Mouse (Mus musculus) erythroblast, adult 5-6 weeks (primary cell): Measurements from ENCODE around the gene Emg1. TPM values are rescaled to one million over a fixed set of nuclear protein-coding genes. Genes with fewer than 3 reads are reported as not detected.
"Not testable (repeated sequence)": the region's sequence is repeated elsewhere in the genome, so short reads cannot be mapped to it uniquely, and the experiment has no call there.

ENCODE experiments used
- ATAC-seq: replicated peaks from 2 replicates; pipeline ENCODE4 v1.8.0; 2016; ENCODE audit warnings: moderate number of reproducible peaks, mild to moderate bottlenecking, moderate TSS enrichment, inconsistent platforms; ENCODE audit not compliant: poor library complexity, low FRiP score, severe bottlenecking
- total RNA-seq, 2 experiments: library from RNA; stranded (forward) in 1 of 2; stranded (reverse) in 1 of 2; fragments of 150-400 nt in 1 of 2; fragments of 200-764, 138-1000 nt in 1 of 2; gene quantifications; 2 replicates each; pipeline versions ENCODE4 v1.2.3 to v1.2.4; 2015 to 2017; ENCODE audit warnings: low replicate concordance in 2 of 2

Gene Emg1
- total RNA-seq, 2 experiments from 2014 or later, result 37.2 to 65.1 TPM

- not testable (repeated sequence) for ATAC-seq
Measured at GRCm38 (mm10) chr6:124686644-124687043, 25.3 kb downstream of the Emg1 start.

GRCm38 (mm10) chr6:124685606-124686386 is 26.2 kb downstream of the Emg1 start:
- ATAC-seq, result no peak

- ATAC-seq, result peak; percentile 51
Measured at GRCm38 (mm10) chr6:124683591-124684417, 28.2 kb downstream of the Emg1 start.

GRCm38 (mm10) chr6:124682291-124682690 is 29.7 kb downstream of the Emg1 start:
- not testable (repeated sequence) for ATAC-seq

GRCm38 (mm10) chr6:124679486-124679885 is 32.5 kb downstream of the Emg1 start:
- ATAC-seq, result no peak

GRCm38 (mm10) chr6:124678769-124679168 is 33.2 kb downstream of the Emg1 start:
- no peak for ATAC-seq

GRCm38 (mm10) chr6:124676171-124676570 is 35.8 kb downstream of the Emg1 start:
- ATAC-seq, result no peak

- no peak for ATAC-seq
Measured at GRCm38 (mm10) chr6:124674591-124674990, 37.4 kb downstream of the Emg1 start.

- ATAC-seq, result no peak
Measured at GRCm38 (mm10) chr6:124673619-124674018, 38.4 kb downstream of the Emg1 start.

- ATAC-seq, result no peak
Measured at GRCm38 (mm10) chr6:124672100-124672499, 39.9 kb downstream of the Emg1 start.

GRCm38 (mm10) chr6:124670281-124670900 is 41.6 kb downstream of the Emg1 start:
- no peak for ATAC-seq

- ATAC-seq, result no peak
Measured at GRCm38 (mm10) chr6:124669234-124669859, 42.6 kb downstream of the Emg1 start.

GRCm38 (mm10) chr6:124665011-124665410 is 47.0 kb downstream of the Emg1 start:
- ATAC-seq, result no peak

- ATAC-seq, result peak; percentile 49; the same call in 1 of the 2 replicates
Measured at GRCm38 (mm10) chr6:124664256-124664655, 47.7 kb downstream of the Emg1 start.

- no peak; the same call in 1 of the 2 replicates for ATAC-seq
Measured at GRCm38 (mm10) chr6:124663424-124663795, 48.6 kb downstream of the Emg1 start.

GRCm38 (mm10) chr6:124662477-124663423 is 49.2 kb downstream of the Emg1 start, which contains the start of gene Lpcat3:
Lpcat3 (plus strand) TSS chr6:124663027.
- peak; percentile 91 for ATAC-seq

GRCm38 (mm10) chr6:124661995-124662394 is 50.0 kb downstream of the Emg1 start:
- no peak for ATAC-seq

GRCm38 (mm10) chr6:124661156-124661806 is 50.7 kb downstream of the Emg1 start:
- no peak for ATAC-seq
